Mouse (Mus musculus) midbrain, embryonic 11.5 days (tissue): Measurements from ENCODE around the gene Gal3st2. TPM values are rescaled to one million over a fixed set of nuclear protein-coding genes. Genes with fewer than 3 reads are reported as not detected.
"Not testable (repeated sequence)": the region's sequence is repeated elsewhere in the genome, so short reads cannot be mapped to it uniquely, and the experiment has no call there.

Experiments
- ATAC-seq: fragments of 200-750 bp; cut with Nextera tagmentation; 2 replicates; pipeline ENCODE4 v1.8.0; 2017; ENCODE audit warnings: moderate TSS enrichment, moderate library complexity; ENCODE audit not compliant: low FRiP score
- DNase-seq: peaks from one replicate; pipeline ENCODE4 v3.0.0; 2015; ENCODE audit warnings: low spot score; ENCODE audit errors: missing footprints
- H3K27ac ChIP-seq: fragments of 300-500 bp; sonication (generic); 2 replicates; pipeline ENCODE4 v1.5.1; 2014; ENCODE audit warnings: low read depth, low read length
- H3K27me3 ChIP-seq: fragments of 300-500 bp; sonication (generic); 2 replicates; pipeline ENCODE4 v1.6.1; 2014; ENCODE audit warnings: mild to moderate bottlenecking, low read length, moderate library complexity, mixed read lengths; ENCODE audit not compliant: control insufficient read depth, insufficient read depth
- H3K36me3 ChIP-seq: fragments of 300-500 bp; sonication (generic); 2 replicates; pipeline ENCODE4 v1.6.1; 2014; ENCODE audit warnings: mild to moderate bottlenecking, low read length, moderate library complexity, mixed read lengths; ENCODE audit not compliant: control insufficient read depth, insufficient read depth
- H3K4me1 ChIP-seq: fragments of 300-500 bp; sonication (generic); 2 replicates; pipeline ENCODE4 v1.6.1; 2014; ENCODE audit warnings: low read length; ENCODE audit not compliant: control insufficient read depth, insufficient read depth
- H3K4me2 ChIP-seq: fragments of 300-500 bp; sonication (generic); 2 replicates; pipeline ENCODE4 v1.6.1; 2014; ENCODE audit warnings: mild to moderate bottlenecking, moderate library complexity
- H3K4me3 ChIP-seq: fragments of 300-500 bp; sonication (generic); 2 replicates; pipeline ENCODE4 v1.5.1; 2014; ENCODE audit warnings: low read depth, low read length
- H3K9ac ChIP-seq: fragments of 300-500 bp; sonication (generic); 2 replicates; pipeline ENCODE4 v1.6.1; 2014; ENCODE audit warnings: low read length
- H3K9me3 ChIP-seq: fragments of 300-500 bp; sonication (generic); 2 replicates; pipeline ENCODE4 v1.6.1; 2016; ENCODE audit warnings: low read length; ENCODE audit not compliant: control insufficient read depth
- WGBS: fragments of 180-500 bp; shearing (Covaris S2); extraction: QIAGEN DNeasy Blood & Tissue Kit; methylation state at CpG from one replicate; pipeline ENCODE4 v1.1.7; 2014; 5-methylcytosine and 5-hydroxymethylcytosine counted together
- polyA plus RNA-seq: library from polyadenylated mRNA; unstranded; fragments of >200 nt; fragmentation: Nextera tagmentation; extraction: Ambion mirVana; gene quantifications from 2 replicates; pipeline ENCODE4 v1.2.1, GENCODE M21; 2014

Gene Gal3st2
- polyA plus RNA-seq, 1 experiment from 2014 or later: not detected

DNA sequence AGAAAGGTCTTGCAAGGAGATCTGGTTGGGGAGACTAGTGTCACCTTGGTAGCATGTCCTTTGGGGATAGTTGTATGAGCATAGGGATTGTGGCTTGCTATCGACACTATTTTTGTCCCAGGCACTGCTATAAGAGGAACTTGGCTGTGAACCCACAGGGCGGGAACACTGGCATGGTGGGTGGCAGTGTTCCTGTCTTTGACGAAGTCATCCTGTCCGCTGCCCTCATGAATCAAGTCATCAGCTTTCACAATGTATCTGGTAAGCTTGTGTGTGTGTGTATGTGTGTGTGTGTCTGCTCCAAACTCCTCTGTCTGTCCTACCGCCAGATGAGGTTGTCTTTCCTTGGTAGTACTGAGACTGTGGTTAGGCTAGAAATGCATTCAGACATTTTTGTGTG, 45.6 kb downstream of the Gal3st2 start:
- ATAC-seq, H3K27ac ChIP-seq, H3K4me3 ChIP-seq, H3K36me3 ChIP-seq, H3K27me3 ChIP-seq, H3K9me3 ChIP-seq, H3K4me2 ChIP-seq, DNase-seq, H3K4me1 ChIP-seq, H3K9ac ChIP-seq: not testable (repeated sequence)
- WGBS: 77% methylated on average over 2 of the region's 5 CpGs

DNA sequence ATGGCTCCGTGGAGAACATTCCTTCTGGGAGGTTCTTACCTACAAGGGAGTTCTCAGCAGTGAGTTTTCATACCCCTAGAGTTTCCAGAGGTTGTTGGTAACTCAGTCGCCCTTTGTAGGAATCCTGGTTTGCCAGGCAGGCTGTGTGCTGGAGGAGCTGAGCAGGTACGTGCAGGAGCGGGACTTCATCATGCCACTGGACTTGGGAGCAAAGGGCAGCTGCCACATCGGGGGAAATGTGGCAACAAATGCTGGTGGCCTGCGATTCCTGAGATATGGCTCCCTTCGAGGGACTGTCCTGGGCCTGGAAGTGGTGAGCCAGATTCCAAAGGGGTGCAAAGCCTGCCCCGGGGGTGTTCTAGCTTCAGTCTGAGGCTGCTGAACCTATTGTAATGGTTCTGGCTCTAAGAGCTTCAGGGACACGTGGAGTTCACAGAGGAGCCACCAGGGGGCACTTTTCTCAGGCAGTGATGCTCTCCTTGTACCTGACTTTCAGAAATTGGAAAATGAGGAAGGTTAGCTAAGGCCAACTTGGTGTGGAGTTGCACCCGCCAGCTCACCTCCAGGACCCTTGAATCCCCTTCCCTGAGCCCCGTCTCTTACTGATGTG, 48.0 kb downstream of the Gal3st2 start:
- not testable (repeated sequence) for H3K9me3 ChIP-seq, H3K27ac ChIP-seq, H3K4me3 ChIP-seq, H3K27me3 ChIP-seq, H3K4me1 ChIP-seq, DNase-seq, H3K4me2 ChIP-seq, H3K36me3 ChIP-seq, H3K9ac ChIP-seq
- WGBS: no CpG with 5 or more reads among the region's 11 CpGs
- ATAC-seq: peak; percentile 29; the same call in 1 of the 2 replicates

DNA sequence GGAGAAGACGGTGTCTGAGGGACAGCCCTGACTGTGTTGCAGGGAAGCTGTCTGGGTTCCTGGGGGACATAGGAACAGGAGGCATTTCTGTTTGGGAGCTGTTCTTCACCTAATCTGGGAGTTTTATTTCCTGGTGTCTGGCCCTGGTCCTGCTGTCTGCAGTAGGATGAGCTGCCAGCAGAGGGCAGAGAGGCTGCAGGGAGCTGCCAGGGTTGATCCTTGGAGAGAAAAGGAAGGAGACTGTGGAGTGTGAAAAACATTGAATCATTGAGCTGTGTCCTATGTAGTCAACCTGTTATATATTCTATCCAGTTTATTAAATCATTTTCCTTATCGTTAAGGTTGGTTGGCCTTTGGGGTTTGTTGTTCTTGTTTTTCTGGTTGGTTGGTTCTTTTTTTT, 50.8 kb downstream of the Gal3st2 start:
- not testable (repeated sequence) for DNase-seq, H3K27me3 ChIP-seq, H3K4me2 ChIP-seq, H3K27ac ChIP-seq, H3K9me3 ChIP-seq, H3K4me1 ChIP-seq, H3K9ac ChIP-seq, H3K36me3 ChIP-seq, H3K4me3 ChIP-seq
- peak; percentile 71; the same call in 1 of the 2 replicates for ATAC-seq
- WGBS: no CpG with 5 or more reads among the region's 2 CpGs

DNA sequence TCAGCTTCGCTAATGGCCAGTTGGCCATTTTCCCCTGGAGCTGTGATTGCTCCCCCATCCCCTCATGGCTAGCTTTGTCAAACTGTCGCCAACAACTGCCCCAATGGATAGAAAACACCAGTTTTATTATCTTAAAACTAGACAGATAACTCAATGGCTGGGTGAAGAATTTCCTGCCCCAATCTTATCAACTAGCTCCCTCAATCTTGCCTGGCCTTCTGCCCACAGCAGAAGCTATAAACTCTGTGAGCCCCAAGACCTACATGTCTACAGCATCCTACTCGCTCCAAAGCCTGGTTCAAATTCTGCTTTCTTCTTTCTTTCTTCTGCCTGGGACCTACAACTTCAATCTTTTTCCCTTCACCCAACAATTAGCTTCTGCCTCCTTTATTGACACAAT, 56.1 kb downstream of the Gal3st2 start:
- H3K9me3 ChIP-seq, ATAC-seq, DNase-seq, H3K4me3 ChIP-seq, H3K4me2 ChIP-seq, H3K9ac ChIP-seq, H3K27ac ChIP-seq, H3K27me3 ChIP-seq, H3K4me1 ChIP-seq, H3K36me3 ChIP-seq: not testable (repeated sequence)
- 91% methylated on average over 3 of the region's 3 CpGs for WGBS

DNA sequence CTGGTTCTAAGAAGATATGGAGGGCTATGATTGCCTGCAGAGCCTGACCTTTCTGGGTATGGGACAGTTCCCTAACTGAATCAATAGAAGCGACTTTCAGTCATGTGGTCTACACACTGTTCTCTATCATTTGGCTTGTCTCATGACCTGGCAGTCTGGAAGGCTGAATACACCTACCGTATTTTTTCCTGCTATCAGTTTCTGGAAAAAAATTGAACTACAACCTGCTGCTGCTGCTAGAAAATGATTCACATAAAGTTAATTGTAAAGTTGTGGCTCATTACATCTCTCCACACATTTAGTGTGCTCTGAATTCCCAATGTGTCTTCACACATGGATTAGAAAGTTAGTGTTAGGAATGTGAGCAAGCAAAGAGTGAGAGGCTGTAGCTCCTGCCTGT, 56.9 kb downstream of the Gal3st2 start, which contains the start of gene Gal3st2b:
Gene Gal3st2b, plus strand, starts transcription at position 301 of the 400 bp plus-strand sequence.
- not testable (repeated sequence) for H3K27me3 ChIP-seq, H3K27ac ChIP-seq, H3K4me3 ChIP-seq, H3K9ac ChIP-seq, H3K9me3 ChIP-seq, DNase-seq, H3K36me3 ChIP-seq, H3K4me2 ChIP-seq, ATAC-seq, H3K4me1 ChIP-seq
- 90% methylated on average over 2 of the region's 2 CpGs for WGBS

DNA sequence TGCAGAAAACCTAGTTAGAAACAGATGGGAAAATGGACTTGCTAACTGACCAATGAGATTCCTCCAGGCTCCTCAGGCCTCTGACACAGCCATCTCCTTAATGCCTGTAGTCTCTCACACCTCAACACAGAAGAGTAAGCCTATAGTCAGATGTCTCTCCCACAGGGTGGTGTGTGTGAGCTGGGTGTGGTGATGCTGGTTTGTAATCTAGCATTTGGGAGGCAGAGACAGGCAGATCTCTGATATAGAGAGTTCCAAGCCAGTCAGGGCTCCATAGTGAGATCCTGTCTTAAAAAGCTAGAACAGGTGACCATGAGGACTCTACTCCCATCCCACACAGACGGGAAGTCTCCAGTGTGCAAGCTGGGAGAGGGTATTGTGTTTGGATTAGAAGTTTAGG, 57.7 kb downstream of the Gal3st2 start:
- not testable (repeated sequence) for ATAC-seq, DNase-seq, H3K27me3 ChIP-seq, H3K36me3 ChIP-seq, H3K4me1 ChIP-seq, H3K9me3 ChIP-seq, H3K27ac ChIP-seq, H3K4me3 ChIP-seq, H3K9ac ChIP-seq, H3K4me2 ChIP-seq
- WGBS: 54% methylated on average over 1 of the region's 1 CpGs

DNA sequence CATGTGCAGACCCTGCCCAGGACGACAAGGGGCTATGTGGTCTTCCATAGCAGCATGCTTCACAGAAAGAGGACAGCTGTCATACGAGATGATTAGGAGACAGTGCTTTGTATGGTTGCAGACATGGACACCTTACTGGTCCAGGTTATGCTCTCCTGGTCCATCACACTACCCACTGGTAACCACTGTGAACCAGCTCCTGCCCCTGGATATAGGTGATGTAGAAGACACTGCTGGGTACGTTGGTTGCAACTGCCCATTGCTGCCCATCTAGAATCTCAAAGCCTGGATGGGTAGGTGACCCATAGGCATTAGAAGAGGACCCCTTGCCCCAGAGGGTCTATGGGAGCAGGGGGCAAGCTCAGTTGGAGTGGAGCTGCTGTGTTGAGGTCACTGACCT, 58.2 kb downstream of the Gal3st2 start:
- not testable (repeated sequence) for H3K36me3 ChIP-seq, H3K4me2 ChIP-seq, ATAC-seq, H3K9me3 ChIP-seq, H3K9ac ChIP-seq, H3K27ac ChIP-seq, DNase-seq, H3K4me1 ChIP-seq, H3K4me3 ChIP-seq, H3K27me3 ChIP-seq
- 86% methylated on average over 3 of the region's 3 CpGs for WGBS

DNA sequence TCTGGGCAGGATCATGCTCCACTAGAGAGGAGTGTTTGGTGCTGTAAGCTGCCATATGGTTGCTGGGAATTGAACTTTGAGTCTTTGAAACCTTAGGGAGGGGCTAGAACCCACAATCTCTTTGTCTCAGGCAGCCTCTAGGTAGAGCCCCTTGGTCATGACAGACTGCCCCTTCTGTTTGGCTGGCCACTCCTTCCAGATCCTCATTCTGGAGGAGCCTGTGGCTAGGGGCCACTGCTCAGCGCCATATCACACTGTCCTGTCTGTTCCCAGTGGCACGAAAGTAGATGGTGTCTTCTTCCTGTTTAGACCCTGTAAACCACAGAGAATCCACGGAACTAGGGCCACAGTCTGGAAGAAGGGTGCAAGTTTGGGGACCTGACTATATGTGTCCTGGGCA, 61.5 kb downstream of the Gal3st2 start:
- not testable (repeated sequence) for H3K27ac ChIP-seq, H3K9ac ChIP-seq, DNase-seq, H3K4me2 ChIP-seq, H3K4me3 ChIP-seq, H3K36me3 ChIP-seq, H3K9me3 ChIP-seq, H3K27me3 ChIP-seq, ATAC-seq, H3K4me1 ChIP-seq
- 82% methylated on average over 3 of the region's 3 CpGs for WGBS

DNA sequence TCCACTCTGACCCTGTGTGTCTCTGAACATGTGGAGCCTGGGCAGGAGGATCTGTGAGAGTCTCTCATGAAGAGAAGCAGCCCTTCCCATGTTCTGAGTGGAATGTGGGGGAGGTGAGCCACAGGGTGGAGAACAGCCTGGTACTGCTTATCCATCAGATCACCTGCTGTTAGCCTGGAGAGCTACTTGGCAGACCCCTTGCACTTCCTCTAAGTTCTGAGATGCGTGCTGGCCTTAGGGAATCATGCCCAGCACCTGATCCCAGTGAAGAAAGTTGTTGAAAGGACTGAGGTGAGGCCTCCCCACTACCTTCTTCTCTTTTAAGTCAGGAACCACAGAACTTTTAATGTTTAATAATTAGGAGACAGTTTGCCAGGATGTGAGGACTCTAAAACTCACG, 62.0 kb downstream of the Gal3st2 start:
- H3K27ac ChIP-seq, H3K4me3 ChIP-seq, DNase-seq, H3K4me2 ChIP-seq, ATAC-seq, H3K9me3 ChIP-seq, H3K4me1 ChIP-seq, H3K9ac ChIP-seq, H3K36me3 ChIP-seq, H3K27me3 ChIP-seq: not testable (repeated sequence)
- WGBS: 77% methylated on average over 2 of the region's 2 CpGs
